Mouse (Mus musculus) stomach, postnatal 0 days (tissue): Measurements from ENCODE around the gene C1qtnf7. TPM values are rescaled to one million over a fixed set of nuclear protein-coding genes. Genes with fewer than 3 reads are reported as not detected.
A peak's percentile ranks its signal among the peaks of the same experiment; 100 is the strongest.

Source experiments
- ATAC-seq: fragments of 200-750 bp; cut with Nextera tagmentation; 2 replicates; pipeline ENCODE4 v1.8.0; 2017; ENCODE audit not compliant: low FRiP score, low TSS enrichment
- DNase-seq: peaks from one replicate; pipeline ENCODE4 v3.0.0-alpha.2; 2016; ENCODE audit warnings: low spot score
- H3K27ac ChIP-seq: fragments of 300-500 bp; sonication (generic); replicated peaks from 2 replicates; pipeline ENCODE4 v1.5.1; 2014; ENCODE audit warnings: mild to moderate bottlenecking, control low read depth
- H3K27me3 ChIP-seq: fragments of 300-500 bp; sonication (generic); 2 replicates; pipeline ENCODE4 v1.6.1; 2014; ENCODE audit warnings: low read length; ENCODE audit not compliant: control insufficient read depth, insufficient read depth
- H3K36me3 ChIP-seq: fragments of 300-500 bp; sonication (generic); 2 replicates; pipeline ENCODE4 v1.6.1; 2014; ENCODE audit warnings: low read length, mixed read lengths; ENCODE audit not compliant: control insufficient read depth, insufficient read depth
- H3K4me1 ChIP-seq: fragments of 300-500 bp; sonication (generic); replicated peaks from 2 replicates; pipeline ENCODE4 v1.6.1; 2014; ENCODE audit warnings: antibody characterized with exemption; ENCODE audit not compliant: control insufficient read depth, insufficient read depth
- H3K4me2 ChIP-seq: fragments of 300-500 bp; sonication (generic); replicated peaks from 2 replicates; pipeline ENCODE4 v1.6.1; 2014; ENCODE audit warnings: low read depth, mild to moderate bottlenecking, control low read depth, moderate library complexity
- H3K4me3 ChIP-seq: fragments of 300-500 bp; sonication (generic); 2 replicates; pipeline ENCODE4 v1.5.1; 2014; ENCODE audit warnings: low read depth, low read length, control low read depth
- H3K9ac ChIP-seq: fragments of 300-500 bp; sonication (generic); 2 replicates; pipeline ENCODE4 v1.6.1; 2014; ENCODE audit warnings: mild to moderate bottlenecking, low read length, control low read depth, mixed read lengths
- H3K9me3 ChIP-seq: fragments of 300-500 bp; sonication (generic); 2 replicates; pipeline ENCODE4 v1.6.1; 2016; ENCODE audit warnings: low read length; ENCODE audit not compliant: control insufficient read depth
- CTCF ChIP-seq: IDR thresholded peaks from 2 replicates; pipeline ENCODE4 v1.5.1; 2016; ENCODE audit warnings: antibody characterized with exemption, low read depth, mild to moderate bottlenecking, moderate library complexity
- EP300 ChIP-seq: optimal IDR thresholded peaks from 2 replicates; pipeline ENCODE3; 2016; ENCODE audit warnings: antibody characterized with exemption
- WGBS: fragments of 180-500 bp; shearing (Covaris S2); extraction: QIAGEN DNeasy Blood & Tissue Kit; methylation state at CpG from one replicate; pipeline ENCODE4 v1.1.7; 2014; 5-methylcytosine and 5-hydroxymethylcytosine counted together
- polyA plus RNA-seq: library from polyadenylated mRNA; unstranded; fragments of >200 nt; fragmentation: Nextera tagmentation; extraction: Ambion mirVana; gene quantifications from 2 replicates; pipeline ENCODE4 v1.2.1, GENCODE M21; 2015

C1qtnf7 gene
- polyA plus RNA-seq, 1 experiment from 2014 or later = 20.4 TPM

DNA sequence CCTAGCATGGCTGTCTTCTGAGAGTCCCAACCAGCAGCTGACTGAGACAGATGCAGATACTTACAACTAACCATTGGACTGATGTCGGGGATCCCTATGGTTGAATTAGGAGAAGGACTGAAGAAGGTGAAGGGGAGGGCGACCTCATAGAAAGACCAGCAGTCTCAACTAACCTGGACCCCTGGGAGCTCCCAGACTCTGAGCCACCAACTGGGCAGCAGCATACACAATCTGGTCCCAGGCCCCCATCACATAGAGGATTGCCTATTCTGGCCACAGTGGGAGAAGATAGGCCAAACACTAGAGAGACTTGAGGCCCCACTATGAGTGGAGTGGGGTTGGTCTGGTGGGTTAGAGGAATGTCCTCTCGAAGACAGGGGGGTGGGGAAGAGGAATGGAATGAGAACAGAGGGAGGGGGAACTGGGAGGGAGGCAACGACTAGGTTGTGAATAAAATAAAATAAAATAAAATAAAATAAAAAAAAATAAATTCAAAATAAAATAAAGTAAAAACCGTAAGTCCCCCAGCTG, 118.8 kb downstream of the C1qtnf7 start:
- no peak overlapping the region for H3K4me3 ChIP-seq
- ATAC-seq (no peak), DNase-seq (no peak)
- H3K27me3 ChIP-seq = no peaks in the 10 kb centered on the region
- no peaks in the 10 kb centered on the region for H3K4me1 ChIP-seq
- H3K9ac ChIP-seq = no peak overlapping the region
- H3K4me2 ChIP-seq = no peak overlapping the region
- TF ChIP-seq EP300 (no peak), CTCF (no peak)
- no peak overlapping the region for H3K27ac ChIP-seq
- no peaks in the 10 kb centered on the region for H3K36me3 ChIP-seq
- H3K9me3 ChIP-seq = no peaks in the 10 kb centered on the region
- WGBS = 80% methylated on average over 5 of the region's 5 CpGs

DNA sequence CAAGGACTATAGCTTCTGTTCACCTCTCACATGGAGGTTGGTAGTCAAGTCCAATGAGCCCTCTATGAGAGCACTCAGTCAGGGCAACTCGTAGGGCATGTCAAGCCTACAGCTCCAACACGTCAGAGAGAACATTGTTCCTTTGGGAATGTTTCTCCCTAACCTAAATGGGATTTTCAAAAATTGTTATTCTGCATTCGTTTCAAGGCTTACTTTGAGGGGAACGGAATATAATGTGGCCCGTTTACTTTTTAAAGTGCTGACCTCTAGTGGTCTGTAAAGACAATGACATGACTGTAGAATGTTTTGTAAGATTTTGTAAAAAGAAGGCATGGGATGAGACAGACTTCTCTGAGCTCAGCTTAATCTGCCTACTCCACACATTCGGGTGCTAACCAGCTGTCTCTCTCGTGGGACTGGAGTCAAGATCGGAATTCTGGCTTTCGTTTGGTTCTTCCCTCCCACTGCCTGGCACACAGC, 119.3 kb downstream of the C1qtnf7 start:
- DNase-seq (no peak), ATAC-seq (no peak)
- no peak overlapping the region for H3K4me2 ChIP-seq
- WGBS = 21% methylated on average over 9 of the region's 9 CpGs
- no peaks in the 10 kb centered on the region for H3K36me3 ChIP-seq
- H3K4me1 ChIP-seq = no peaks in the 10 kb centered on the region
- no peak for TF ChIP-seq EP300
- TF ChIP-seq CTCF = peak; percentile 82
- H3K9ac ChIP-seq = no peak overlapping the region
- no peak overlapping the region for H3K4me3 ChIP-seq
- H3K27me3 ChIP-seq = no peaks in the 10 kb centered on the region
- H3K9me3 ChIP-seq = no peaks in the 10 kb centered on the region
- no peak overlapping the region for H3K27ac ChIP-seq

GRCm38 (mm10) chr5:43645020-43645419, 129.7 kb downstream of the C1qtnf7 start:
- Histone ChIP-seq H3K27me3 (no peaks in the 10 kb centered on the region), H3K4me3 (no peak overlapping the region), H3K4me2 (no peak overlapping the region), H3K27ac (no peak overlapping the region), H3K36me3 (no peaks in the 10 kb centered on the region), H3K4me1 (no peaks in the 10 kb centered on the region), H3K9me3 (no peaks in the 10 kb centered on the region), H3K9ac (no peak overlapping the region)
- WGBS = 66% methylated on average over 4 of the region's 4 CpGs
- DNase-seq (no peak), ATAC-seq (no peak)
- TF ChIP-seq EP300 = no peak
- no peak for TF ChIP-seq CTCF

DNA sequence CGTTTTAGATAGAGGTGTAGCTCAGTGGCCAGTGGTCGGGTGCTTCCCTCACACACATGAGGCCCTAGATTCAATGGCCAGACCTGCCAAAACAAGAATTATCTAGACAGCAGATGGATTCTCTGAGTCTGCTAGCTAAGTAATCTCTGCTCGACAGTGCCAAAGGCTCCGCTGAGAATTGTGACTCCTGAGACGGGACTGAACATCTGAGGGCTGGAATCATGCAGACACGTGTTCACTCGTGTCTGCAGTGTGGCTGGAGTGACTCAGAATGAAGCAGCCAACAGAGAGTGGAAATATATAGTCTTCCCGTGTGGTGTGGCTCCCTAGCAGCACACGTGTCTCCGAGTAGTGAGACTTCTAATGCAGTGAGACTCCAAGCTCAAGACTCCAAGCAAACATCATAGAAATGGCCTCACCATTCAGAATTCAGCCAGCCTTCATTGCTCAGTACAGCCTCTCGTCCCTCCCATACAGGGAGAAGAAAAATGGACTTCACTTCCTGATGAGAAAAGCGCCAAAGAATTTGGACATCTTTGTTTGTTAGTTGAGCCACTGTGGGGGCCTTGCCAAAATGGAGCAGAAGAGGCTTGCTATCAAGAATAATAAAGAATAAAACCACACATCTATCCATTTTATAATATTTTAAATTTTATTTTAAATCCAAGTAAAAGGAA, 131.9 kb downstream of the C1qtnf7 start:
- 54% methylated on average over 12 of the region's 12 CpGs for WGBS
- H3K9me3 ChIP-seq = no peaks in the 10 kb centered on the region
- ATAC-seq = peak; percentile 73; the same call in 1 of the 2 replicates
- TF ChIP-seq CTCF = no peak
- DNase-seq = peak; percentile 12
- no peaks in the 10 kb centered on the region for H3K27me3 ChIP-seq
- no peaks in the 10 kb centered on the region for H3K4me1 ChIP-seq
- H3K27ac ChIP-seq = no peak overlapping the region
- no peak overlapping the region for H3K4me2 ChIP-seq
- H3K9ac ChIP-seq = no peak overlapping the region
- no peaks in the 10 kb centered on the region for H3K36me3 ChIP-seq
- H3K4me3 ChIP-seq = no peak overlapping the region

DNA sequence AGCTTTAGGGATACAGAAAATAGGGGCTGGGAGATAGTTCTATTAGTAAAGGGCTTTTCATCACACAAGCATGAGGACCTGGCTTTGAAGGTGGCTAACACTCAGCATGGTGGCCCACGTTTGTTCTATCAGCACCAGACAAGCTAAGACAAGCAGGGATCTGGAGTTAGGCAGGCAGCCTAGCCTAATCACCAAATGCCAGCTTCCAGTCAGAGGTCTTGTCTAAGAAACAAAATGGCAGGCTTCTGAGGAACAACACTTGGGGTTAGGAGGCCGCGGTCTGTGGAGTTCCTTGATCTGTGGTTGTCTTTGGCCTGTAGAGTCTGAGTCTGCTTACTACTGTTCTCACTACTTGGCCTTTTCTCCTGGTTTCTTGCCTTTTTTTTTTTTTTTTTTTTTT, 146.2 kb downstream of the C1qtnf7 start:
- DNase-seq = no peak
- WGBS = 78% methylated on average over 3 of the region's 3 CpGs

More for the DNA sequence above, 146.2 kb downstream of the C1qtnf7 start:
- TF ChIP-seq EP300 = no peak
- no peak for TF ChIP-seq CTCF
- no peaks in the 10 kb centered on the region for H3K9me3 ChIP-seq
- no peak overlapping the region for H3K4me3 ChIP-seq
- no peaks in the 10 kb centered on the region for H3K27me3 ChIP-seq
- no peak overlapping the region; the same call in 1 of the 2 replicates for H3K9ac ChIP-seq
- H3K4me1 ChIP-seq = no peaks in the 10 kb centered on the region; the same call in 1 of the 2 replicates
- no peak for ATAC-seq
- H3K36me3 ChIP-seq = no peaks in the 10 kb centered on the region
- H3K27ac ChIP-seq = peak overlapping the region; percentile 93
- peak overlapping the region; percentile 63 for H3K4me2 ChIP-seq
